Comparison of ENCODE assay signal across 22 mouse cellular contexts in genomic region chr16:8822586-8822985, GRCm38 (mm10). TPM values are rescaled to one million over a fixed set of nuclear protein-coding genes. Genes with fewer than 3 reads are reported as not detected.
DNase-seq lines count a peak whose midpoint lies in the region; ATAC-seq and TF ChIP-seq lines count a peak whose summit lies in the region.
"Had no signal": no experiment of that assay in that cellular context is flagged by ENCODE, and none has a peak within 500 bp of the region (broad histone marks: within the 10 kb centered on the region; RNA-seq: fewer than 3 reads in every experiment).

No protein-coding gene starts in this region.

- intact Hi-C loops in left cerebral cortex, postnatal 25 days (cut with DNase I): no loop called here

- H3K9me3 ChIP-seq in liver, embryonic 13.5 days (replicated peaks): no peaks in the 10 kb centered on the region
- H3K9me3 ChIP-seq in liver, postnatal 0 days (ENCODE audit: low read length): no peaks in the 10 kb centered on the region
- H3K9me3 ChIP-seq: embryonic facial prominence, embryonic 13.5 days; forebrain, embryonic 13.5 days; G1E; heart, embryonic 10.5 days; hindbrain, embryonic 12.5 days had no signal

- H3K4me1 ChIP-seq in liver, embryonic 13.5 days (replicated peaks): peaks cover 27% of the 10 kb centered on the region
- H3K4me1 ChIP-seq in liver, postnatal 0 days (ENCODE audit: insufficient read depth): peaks cover 12% of the 10 kb centered on the region
- H3K4me1 ChIP-seq: embryonic facial prominence, embryonic 13.5 days; forebrain, embryonic 13.5 days; heart, embryonic 10.5 days; hindbrain, embryonic 12.5 days had no signal

- H3K27ac ChIP-seq in liver, embryonic 13.5 days: peak overlapping the region; percentile 81; the same call in 1 of the 2 replicates
- H3K27ac ChIP-seq in liver, postnatal 0 days (ENCODE audit: low read depth): no peak overlapping the region
- H3K27ac ChIP-seq: embryonic facial prominence, embryonic 13.5 days; forebrain, embryonic 13.5 days; hindbrain, embryonic 12.5 days had no signal

- no peak overlapping the region for H3K9ac ChIP-seq in liver, embryonic 13.5 days
- H3K9ac ChIP-seq in liver, postnatal 0 days (replicated peaks): no peak overlapping the region
- H3K9ac ChIP-seq: embryonic facial prominence, embryonic 13.5 days; forebrain, embryonic 13.5 days; forebrain, postnatal 0 days; hindbrain, embryonic 12.5 days had no signal

- 70% methylated on average over 4 of the region's 4 CpGs for WGBS in liver, embryonic 13.5 days (ENCODE audit: insufficient replicate concordance)
- WGBS in liver, postnatal 0 days (ENCODE audit: insufficient replicate concordance): 83% methylated on average over 4 of the region's 4 CpGs

- H3K36me3 ChIP-seq in liver, embryonic 13.5 days: no peaks in the 10 kb centered on the region
- no peaks in the 10 kb centered on the region for H3K36me3 ChIP-seq in liver, postnatal 0 days (replicated peaks; ENCODE audit: insufficient read depth, low read length)
- no peaks in the 10 kb centered on the region for H3K36me3 ChIP-seq in C2C12 (ENCODE audit: control insufficient read depth, insufficient read depth)
- H3K36me3 ChIP-seq: embryonic facial prominence, embryonic 13.5 days; heart, embryonic 10.5 days; hindbrain, embryonic 12.5 days had no signal

- TF ChIP-seq EP300 in liver, postnatal 0 days (IDR thresholded peaks at IDR 0.05; ENCODE audit: low read depth): no peak

- H3K4me3 ChIP-seq in liver, embryonic 13.5 days (replicated peaks): no peak overlapping the region
- no peak overlapping the region for H3K4me3 ChIP-seq in liver, postnatal 0 days (ENCODE audit: low read depth, low read length)
- no peak overlapping the region for H3K4me3 ChIP-seq in C2C12 (ENCODE audit: insufficient read depth, poor library complexity, severe bottlenecking)
- H3K4me3 ChIP-seq: embryonic facial prominence, embryonic 13.5 days; forebrain, embryonic 13.5 days; heart, embryonic 10.5 days; hindbrain, embryonic 12.5 days had no signal

- H3K4me2 ChIP-seq in liver, embryonic 13.5 days: no peak overlapping the region
- H3K4me2 ChIP-seq in liver, postnatal 0 days (ENCODE audit: low read depth, low read length): no peak overlapping the region
- H3K4me2 ChIP-seq: embryonic facial prominence, embryonic 13.5 days; forebrain, embryonic 13.5 days; hindbrain, embryonic 12.5 days had no signal

- peaks cover 5% of the 10 kb centered on the region; the same call in 1 of the 2 replicates for H3K27me3 ChIP-seq in liver, embryonic 13.5 days
- H3K27me3 ChIP-seq in liver, postnatal 0 days (ENCODE audit: insufficient read depth, low read length): no peaks in the 10 kb centered on the region
- no peaks in the 10 kb centered on the region for H3K27me3 ChIP-seq in C2C12 (ENCODE audit: control insufficient read depth, insufficient read depth, insufficient read length)
- H3K27me3 ChIP-seq: embryonic facial prominence, embryonic 13.5 days; forebrain, embryonic 13.5 days; hindbrain, embryonic 12.5 days had no signal

- no peak for DNase-seq in liver, embryonic 13.5 days
- DNase-seq in liver, postnatal 0 days: no peak
- peak; percentile 46 for DNase-seq in NIH3T3 (ENCODE audit: low read depth)
- no peak for DNase-seq in cerebellum, adult 11 months
- no peak for DNase-seq in left cerebral cortex, postnatal 25 days (ENCODE audit: low spot score in 2 of 2)
- DNase-seq in right cerebral cortex, postnatal 14 days: no peak
- DNase-seq: adrenal gland, adult 2 months; adrenal gland, postnatal 25 days; cerebellum, adult 9-10 months; cerebellum, postnatal 25 days; forebrain, postnatal 0 days; gastrocnemius, postnatal 36 days; heart, adult 18-20 months; heart, postnatal 10 days; heart, postnatal 4 days had no signal

- no peak for ATAC-seq in liver, embryonic 13.5 days (ENCODE audit: low read depth)
- ATAC-seq in liver, postnatal 0 days: no peak
- ATAC-seq: forebrain, embryonic 13.5 days; forebrain, postnatal 0 days; intestine, postnatal 0 days had no signal

- no peak overlapping the region for H3ac ChIP-seq in C2C12 (ENCODE audit: control insufficient read depth, insufficient read length, low read depth)

- no peaks in the 10 kb centered on the region for H3K79me2 ChIP-seq in C2C12 (ENCODE audit: control insufficient read depth, insufficient read depth)

- TF ChIP-seq CTCF in liver, postnatal 0 days (IDR thresholded peaks at IDR 0.05; ENCODE audit: low read depth): no peak
- TF ChIP-seq CTCF in C2C12 (IDR thresholded peaks at IDR 0.05; ENCODE audit: control insufficient read depth, insufficient read depth, insufficient read length): no peak

- H3K79me3 ChIP-seq in C2C12 (ENCODE audit: low read depth): no peaks in the 10 kb centered on the region

TF ChIP-seq in C2C12, 6 proteins besides CTCF, POLR2A, EP300 and RAD21:
- TF ChIP-seq USF1 (IDR thresholded peaks at IDR 0.05; ENCODE audit: low read depth): no peak
- peak; percentile 58 for TF ChIP-seq CEBPB (IDR thresholded peaks at IDR 0.05; ENCODE audit: low read depth)

RNA-seq across cellular contexts. Expression of gene 1810013L24Rik, which starts 7.3 kb away (rescaled TPM):
- polyA plus RNA-seq in liver, embryonic 13.5 days (2015; fragmentation: Nextera tagmentation; extraction: Ambion mirVana): 14.0 and 14.6 TPM in 2 replicates
- 7.1 and 7.5 TPM in 2 replicates for polyA plus RNA-seq in liver, postnatal 0 days (2015; fragmentation: Nextera tagmentation; extraction: Ambion mirVana)
- 20.1 TPM for polyA plus RNA-seq in C2C12 (2012; fragmentation: generic; extraction: Trizol)
- 100 to 1,000 TPM; 107 to 109 TPM for total RNA-seq in left cerebral cortex, postnatal 25 days (2021)

RNA-seq across cellular contexts. Expression of gene Usp7, which starts 30.5 kb away (rescaled TPM):
- polyA plus RNA-seq in liver, embryonic 13.5 days (2015; fragmentation: Nextera tagmentation; extraction: Ambion mirVana): 26.5 and 26.8 TPM in 2 replicates
- polyA plus RNA-seq in liver, postnatal 0 days (2015; fragmentation: Nextera tagmentation; extraction: Ambion mirVana): 15.8 and 17.7 TPM in 2 replicates
- polyA plus RNA-seq in C2C12 (2012; fragmentation: generic; extraction: Trizol): 28.2 TPM
- total RNA-seq in left cerebral cortex, postnatal 25 days (2021): 100 to 1,000 TPM; 155 to 160 TPM
